Mouse (Mus musculus) urinary bladder, postnatal 0 days (tissue): ENCODE data around the gene Kctd13. TPM values are rescaled to one million over a fixed set of nuclear protein-coding genes. Genes with fewer than 3 reads are reported as not detected.

Experiments
- polyA plus RNA-seq: library from polyadenylated mRNA; unstranded; fragments of >200 nt; fragmentation: Nextera tagmentation; extraction: Ambion mirVana; gene quantifications from 2 replicates; pipeline ENCODE4 v1.2.1, GENCODE M21; 2015

Kctd13 gene
- 9.1 and 9.7 TPM in 2 replicates for polyA plus RNA-seq

GRCm38 (mm10) chr7:126928384-126929037 is at the start of gene Kctd13:
Kctd13 (plus strand) TSS chr7:126928879.

GRCm38 (mm10) chr7:126884286-126885164 is 44.2 kb upstream of the Kctd13 start, which contains the start of gene Taok2:
Taok2 (minus strand) TSS chr7:126884703.

GRCm38 (mm10) chr7:126922624-126923060 is 6.0 kb upstream of the Kctd13 start, which contains the start of gene Tmem219:
Tmem219 (minus strand) TSS chr7:126922917.

GRCm38 (mm10) chr7:126949403-126949792 is 20.7 kb downstream of the Kctd13 start, which contains the start of gene Asphd1:
Asphd1 (minus strand) TSS chr7:126949582.

GRCm38 (mm10) chr7:126949793-126950646 is 21.3 kb downstream of the Kctd13 start, which contains the start of gene Sez6l2:
Sez6l2 (plus strand) TSS chr7:126950563.

GRCm38 (mm10) chr7:126975893-126975949 is 47.0 kb downstream of the Kctd13 start, which contains the start of gene Cdipt:
Cdipt (plus strand) TSS chr7:126975914.

GRCm38 (mm10) chr7:126975950-126976866 is 47.5 kb downstream of the Kctd13 start, which contains the start of gene Cdiptos:
Cdiptos (minus strand) TSS chr7:126976098.

Other genes starting within 250 kb of the Kctd13 start
- gene Bola2, start 233.5 kb upstream of the Kctd13 start, polyA plus RNA-seq: 81.7 and 98.8 TPM in 2 replicates
- 4.7 and 5.1 TPM in 2 replicates for gene Slx1b, start 233.1 kb upstream of the Kctd13 start, polyA plus RNA-seq
- gene Coro1a, start 221.1 kb upstream of the Kctd13 start, polyA plus RNA-seq: 15.1 and 33.5 TPM in 2 replicates
- 58.5 and 65.2 TPM in 2 replicates for gene Mapk3, start 169.3 kb upstream of the Kctd13 start, polyA plus RNA-seq
- 7.6 and 8.7 TPM in 2 replicates for gene Gdpd3, start 162.5 kb upstream of the Kctd13 start, polyA plus RNA-seq
- 67.6 and 97.6 TPM in 2 replicates for gene Ypel3, start 151.9 kb upstream of the Kctd13 start, polyA plus RNA-seq
- 0.12 and 0.15 TPM in 2 replicates for gene Tbx6, start 147.4 kb upstream of the Kctd13 start, polyA plus RNA-seq
- gene Ppp4c, start 136.4 kb upstream of the Kctd13 start, polyA plus RNA-seq: 111 and 119 TPM in 2 replicates
- 0.17 and 0.30 TPM in 2 replicates for gene Fam57b, start 131.2 kb upstream of the Kctd13 start, polyA plus RNA-seq
- not detected in 2 replicates for gene 4930451I11Rik, start 97.2 kb upstream of the Kctd13 start, polyA plus RNA-seq
- 0.08 TPM in 1 of 2 replicates, not detected in the other for gene Doc2a, start 81.5 kb upstream of the Kctd13 start, polyA plus RNA-seq
- gene Hirip3, start 66.9 kb upstream of the Kctd13 start, polyA plus RNA-seq: 9.5 and 10.4 TPM in 2 replicates
- gene Ino80e, start 66.5 kb upstream of the Kctd13 start, polyA plus RNA-seq: 45.1 and 48.6 TPM in 2 replicates
- gene Taok2, start 44.2 kb upstream of the Kctd13 start, polyA plus RNA-seq: 18.7 and 20.2 TPM in 2 replicates
- 34.6 and 38.2 TPM in 2 replicates for gene Tmem219, start 6.0 kb upstream of the Kctd13 start, polyA plus RNA-seq
- not detected in 2 replicates for gene Asphd1, start 20.7 kb downstream of the Kctd13 start, polyA plus RNA-seq
- 0.19 and 0.22 TPM in 2 replicates for gene Sez6l2, start 21.7 kb downstream of the Kctd13 start, polyA plus RNA-seq
- gene Cdipt, start 47.0 kb downstream of the Kctd13 start, polyA plus RNA-seq: 95.8 and 103 TPM in 2 replicates
- gene Cdiptos, start 47.2 kb downstream of the Kctd13 start, polyA plus RNA-seq: 1.7 and 1.9 TPM in 2 replicates
- gene Mvp, start 85.7 kb downstream of the Kctd13 start, polyA plus RNA-seq: 34.3 and 38.8 TPM in 2 replicates
- 0.49 TPM in 1 of 2 replicates, not detected in the other for gene Pagr1b, start 87.6 kb downstream of the Kctd13 start, polyA plus RNA-seq
- 7.9 and 36.8 TPM in 2 replicates for gene Pagr1a, start 88.5 kb downstream of the Kctd13 start, polyA plus RNA-seq
- 5.0 and 26.8 TPM in 2 replicates for gene Gm42742, start 92.2 kb downstream of the Kctd13 start, polyA plus RNA-seq
- 2.7 and 3.0 TPM in 2 replicates for gene Prrt2, start 92.3 kb downstream of the Kctd13 start, polyA plus RNA-seq
- gene Maz, start 98.2 kb downstream of the Kctd13 start, polyA plus RNA-seq: 20.4 and 22.4 TPM in 2 replicates
- 17.9 and 21.4 TPM in 2 replicates for gene Kif22, start 113.6 kb downstream of the Kctd13 start, polyA plus RNA-seq
- gene Zg16, start 158.4 kb downstream of the Kctd13 start, polyA plus RNA-seq: not detected in 2 replicates
- gene AI467606, start 162.5 kb downstream of the Kctd13 start, polyA plus RNA-seq: 2.3 and 6.4 TPM in 2 replicates
- 0.76 and 0.98 TPM in 2 replicates for gene Qprt, start 193.3 kb downstream of the Kctd13 start, polyA plus RNA-seq
- gene Spn, start 208.9 kb downstream of the Kctd13 start, polyA plus RNA-seq: 0.13 TPM in 2 replicates